Mouse (Mus musculus) neural tube, embryonic 15.5 days (tissue): ENCODE measurements around the gene Pkdcc. TPM values are rescaled to one million over a fixed set of nuclear protein-coding genes. Genes with fewer than 3 reads are reported as not detected.

ENCODE experiments used
- ATAC-seq: fragments of 200-750 bp; cut with Nextera tagmentation; 2 replicates; pipeline ENCODE4 v1.8.0; 2017; ENCODE audit warnings: mild to moderate bottlenecking, moderate TSS enrichment, moderate library complexity; ENCODE audit not compliant: low FRiP score
- H3K27ac ChIP-seq: fragments of 300-500 bp; sonication (generic); replicated peaks from 2 replicates; pipeline ENCODE4 v1.5.1; 2015; ENCODE audit warnings: mild to moderate bottlenecking, inconsistent platforms
- H3K27me3 ChIP-seq: fragments of 300-500 bp; sonication (generic); replicated peaks from 2 replicates; pipeline ENCODE4 v1.6.1; 2015; ENCODE audit warnings: inconsistent platforms
- H3K36me3 ChIP-seq: fragments of 300-500 bp; sonication (generic); 2 replicates; pipeline ENCODE4 v1.6.1; 2015; ENCODE audit warnings: inconsistent platforms
- H3K4me1 ChIP-seq: fragments of 300-500 bp; sonication (generic); 2 replicates; pipeline ENCODE4 v1.6.1; 2015; ENCODE audit warnings: inconsistent platforms
- H3K4me2 ChIP-seq: fragments of 300-500 bp; sonication (generic); 2 replicates; pipeline ENCODE4 v1.6.1; 2015; ENCODE audit warnings: inconsistent platforms, mild to moderate bottlenecking, moderate library complexity
- H3K4me3 ChIP-seq: fragments of 300-500 bp; sonication (generic); replicated peaks from 2 replicates; pipeline ENCODE4 v1.5.1; 2015; ENCODE audit warnings: mild to moderate bottlenecking, inconsistent platforms
- H3K9ac ChIP-seq: fragments of 300-500 bp; sonication (generic); replicated peaks from 2 replicates; pipeline ENCODE4 v1.6.1; 2015; ENCODE audit warnings: mild to moderate bottlenecking, inconsistent platforms
- H3K9me3 ChIP-seq: fragments of 300-500 bp; sonication (generic); replicated peaks from 2 replicates; pipeline ENCODE4 v1.6.1; 2016; ENCODE audit warnings: inconsistent platforms
- WGBS: fragments of 180-500 bp; shearing (Covaris S2); methylation state at CpG from one replicate; pipeline ENCODE4 v1.1.7; 2015; ENCODE audit warnings: mixed read lengths; 5-methylcytosine and 5-hydroxymethylcytosine counted together
- polyA plus RNA-seq: library from polyadenylated mRNA; unstranded; fragments of >200 nt; fragmentation: Nextera tagmentation; extraction: Ambion mirVana; gene quantifications from 2 replicates; pipeline ENCODE4 v1.2.1, GENCODE M21; 2015

The Pkdcc gene
- polyA plus RNA-seq, 1 experiment from 2014 or later = 4.5 TPM

- WGBS = 62% methylated on average over 9 of the region's 9 CpGs
- ATAC-seq = no peak
- H3K27me3 ChIP-seq = peaks cover 3% of the 10 kb centered on the region; the same call in 1 of the 2 replicates
- no peak overlapping the region for H3K4me2 ChIP-seq
- no peak overlapping the region for H3K9ac ChIP-seq
- no peak overlapping the region for H3K4me3 ChIP-seq
- no peaks in the 10 kb centered on the region for H3K36me3 ChIP-seq
- H3K9me3 ChIP-seq = no peaks in the 10 kb centered on the region
- H3K4me1 ChIP-seq = no peaks in the 10 kb centered on the region
- H3K27ac ChIP-seq = no peak overlapping the region
These were observed 24.3 kb upstream of the Pkdcc start for GRCm38 (mm10) chr17:83190810-83191209.

- 82% methylated on average over 4 of the region's 4 CpGs for WGBS
- Histone ChIP-seq H3K4me2 (no peak overlapping the region), H3K27ac (no peak overlapping the region), H3K36me3 (no peaks in the 10 kb centered on the region), H3K9me3 (no peaks in the 10 kb centered on the region), H3K9ac (no peak overlapping the region), H3K4me3 (no peak overlapping the region), H3K27me3 (no peaks in the 10 kb centered on the region), H3K4me1 (peaks cover 6% of the 10 kb centered on the region)
- no peak for ATAC-seq
These were observed 20.6 kb upstream of the Pkdcc start for GRCm38 (mm10) chr17:83194491-83194890.

- H3K9me3 ChIP-seq = no peaks in the 10 kb centered on the region
- no peaks in the 10 kb centered on the region for H3K27me3 ChIP-seq
- ATAC-seq = no peak
- H3K4me1 ChIP-seq = peaks cover 18% of the 10 kb centered on the region
- no peak overlapping the region for H3K4me3 ChIP-seq
- no peak overlapping the region for H3K9ac ChIP-seq
- H3K36me3 ChIP-seq = no peaks in the 10 kb centered on the region
- H3K4me2 ChIP-seq = no peak overlapping the region
- no peak overlapping the region for H3K27ac ChIP-seq
- WGBS = 47% methylated on average over 4 of the region's 4 CpGs
These were observed 17.6 kb upstream of the Pkdcc start for GRCm38 (mm10) chr17:83197361-83197923.

- Histone ChIP-seq H3K27me3 (no peaks in the 10 kb centered on the region), H3K9ac (no peak overlapping the region), H3K4me1 (peaks cover 31% of the 10 kb centered on the region), H3K4me3 (no peak overlapping the region), H3K4me2 (no peak overlapping the region), H3K9me3 (no peaks in the 10 kb centered on the region), H3K27ac (no peak overlapping the region), H3K36me3 (no peaks in the 10 kb centered on the region)
- no peak for ATAC-seq
- WGBS = 68% methylated on average over 5 of the region's 5 CpGs
These were observed 14.6 kb upstream of the Pkdcc start for GRCm38 (mm10) chr17:83200469-83200868.

GRCm38 (mm10) chr17:83201257-83201656 is 13.8 kb upstream of the Pkdcc start:
- Histone ChIP-seq H3K9me3 (no peaks in the 10 kb centered on the region), H3K27me3 (no peaks in the 10 kb centered on the region), H3K27ac (no peak overlapping the region), H3K4me2 (no peak overlapping the region), H3K36me3 (no peaks in the 10 kb centered on the region), H3K9ac (no peak overlapping the region), H3K4me1 (peaks cover 31% of the 10 kb centered on the region), H3K4me3 (no peak overlapping the region)
- ATAC-seq = no peak
- WGBS = 29% methylated on average over 6 of the region's 6 CpGs

GRCm38 (mm10) chr17:83203692-83204383 is 11.3 kb upstream of the Pkdcc start:
- ATAC-seq = 0 out of 2 replicates have a peak, but pooled peaks have one; percentile 25
- Histone ChIP-seq H3K4me2 (no peak overlapping the region), H3K9me3 (no peaks in the 10 kb centered on the region), H3K27me3 (no peaks in the 10 kb centered on the region), H3K36me3 (no peaks in the 10 kb centered on the region), H3K4me3 (no peak overlapping the region), H3K27ac (no peak overlapping the region), H3K9ac (no peak overlapping the region), H3K4me1 (peaks cover 31% of the 10 kb centered on the region)
- 33% methylated on average over 8 of the region's 8 CpGs for WGBS

GRCm38 (mm10) chr17:83207296-83207695 is 7.8 kb upstream of the Pkdcc start:
- H3K36me3 ChIP-seq = no peaks in the 10 kb centered on the region
- peaks cover 15% of the 10 kb centered on the region for H3K4me1 ChIP-seq
- H3K27me3 ChIP-seq = no peaks in the 10 kb centered on the region
- no peak overlapping the region for H3K4me2 ChIP-seq
- 84% methylated on average over 3 of the region's 3 CpGs for WGBS
- H3K4me3 ChIP-seq = no peak overlapping the region
- H3K27ac ChIP-seq = no peak overlapping the region
- no peak overlapping the region for H3K9ac ChIP-seq
- no peak for ATAC-seq
- H3K9me3 ChIP-seq = no peaks in the 10 kb centered on the region

GRCm38 (mm10) chr17:83208455-83208854 is 6.6 kb upstream of the Pkdcc start:
- 70% methylated on average over 2 of the region's 2 CpGs for WGBS
- H3K36me3 ChIP-seq = no peaks in the 10 kb centered on the region
- H3K27me3 ChIP-seq = no peaks in the 10 kb centered on the region
- H3K9ac ChIP-seq = no peak overlapping the region
- H3K4me3 ChIP-seq = no peak overlapping the region
- no peaks in the 10 kb centered on the region for H3K9me3 ChIP-seq
- H3K4me1 ChIP-seq = peaks cover 21% of the 10 kb centered on the region
- no peak for ATAC-seq
- H3K4me2 ChIP-seq = no peak overlapping the region
- no peak overlapping the region for H3K27ac ChIP-seq

GRCm38 (mm10) chr17:83210531-83210930 is 4.6 kb upstream of the Pkdcc start:
- Histone ChIP-seq H3K36me3 (no peaks in the 10 kb centered on the region), H3K4me1 (peaks cover 21% of the 10 kb centered on the region), H3K9me3 (no peaks in the 10 kb centered on the region), H3K9ac (no peak overlapping the region), H3K4me3 (no peak overlapping the region), H3K4me2 (no peak overlapping the region), H3K27me3 (no peaks in the 10 kb centered on the region), H3K27ac (no peak overlapping the region)
- WGBS = 77% methylated on average over 5 of the region's 5 CpGs
- no peak for ATAC-seq

- Histone ChIP-seq H3K9me3 (no peaks in the 10 kb centered on the region), H3K4me1 (peaks cover 26% of the 10 kb centered on the region), H3K27ac (no peak overlapping the region), H3K4me3 (no peak overlapping the region), H3K27me3 (no peaks in the 10 kb centered on the region), H3K9ac (no peak overlapping the region), H3K4me2 (no peak overlapping the region), H3K36me3 (no peaks in the 10 kb centered on the region)
- WGBS = 86% methylated on average over 10 of the region's 10 CpGs
- ATAC-seq = no peak
These were observed 3.9 kb upstream of the Pkdcc start for GRCm38 (mm10) chr17:83211196-83211595.

GRCm38 (mm10) chr17:83212422-83212821 is 2.7 kb upstream of the Pkdcc start:
- no peak overlapping the region for H3K4me3 ChIP-seq
- H3K27me3 ChIP-seq = no peaks in the 10 kb centered on the region
- H3K36me3 ChIP-seq = no peaks in the 10 kb centered on the region
- H3K4me1 ChIP-seq = peaks cover 38% of the 10 kb centered on the region
- no peak overlapping the region for H3K27ac ChIP-seq
- H3K4me2 ChIP-seq = no peak overlapping the region
- H3K9ac ChIP-seq = no peak overlapping the region
- ATAC-seq = no peak
- no peaks in the 10 kb centered on the region for H3K9me3 ChIP-seq
- WGBS = 82% methylated on average over 2 of the region's 2 CpGs

GRCm38 (mm10) chr17:83213228-83213915 is 1.7 kb upstream of the Pkdcc start:
- H3K4me3 ChIP-seq = peak overlapping the region; percentile 78; the same call in 1 of the 2 replicates

More at GRCm38 (mm10) chr17:83213228-83213915, 1.7 kb upstream of the Pkdcc start:
- peak overlapping the region; percentile 89; the same call in 1 of the 2 replicates for H3K27ac ChIP-seq
- H3K36me3 ChIP-seq = no peaks in the 10 kb centered on the region
- no peak for ATAC-seq
- no peaks in the 10 kb centered on the region for H3K9me3 ChIP-seq
- H3K4me2 ChIP-seq = peak overlapping the region; percentile 94
- WGBS = 55% methylated on average over 9 of the region's 9 CpGs
- no peaks in the 10 kb centered on the region for H3K27me3 ChIP-seq
- H3K4me1 ChIP-seq = peaks cover 48% of the 10 kb centered on the region
- no peak overlapping the region for H3K9ac ChIP-seq
